Mouse (Mus musculus): ENCODE data around the gene Tmem242.

Tmem242 gene

DNA sequence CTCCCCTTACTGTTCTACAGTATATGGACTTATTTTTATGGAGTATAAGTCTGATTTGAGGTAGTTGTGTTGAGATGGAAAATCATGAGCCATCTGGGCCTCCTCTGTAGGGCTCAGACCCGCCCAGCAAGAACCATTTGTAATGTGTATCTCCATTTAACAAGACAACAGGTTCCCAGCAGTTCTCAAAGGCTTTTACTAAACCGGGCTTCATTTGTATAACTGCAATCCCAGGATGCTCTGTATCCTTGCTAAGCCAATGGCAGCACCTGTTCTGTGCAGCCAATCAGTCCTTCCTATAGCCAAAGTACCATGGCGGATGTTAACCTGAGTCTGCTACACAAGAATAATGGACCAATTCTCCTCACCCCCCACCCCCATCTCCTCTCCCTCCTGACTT, 23.5 kb downstream of the Tmem242 start:
- DNase-seq (ENCODE audit: low spot score), result no peak

DNA sequence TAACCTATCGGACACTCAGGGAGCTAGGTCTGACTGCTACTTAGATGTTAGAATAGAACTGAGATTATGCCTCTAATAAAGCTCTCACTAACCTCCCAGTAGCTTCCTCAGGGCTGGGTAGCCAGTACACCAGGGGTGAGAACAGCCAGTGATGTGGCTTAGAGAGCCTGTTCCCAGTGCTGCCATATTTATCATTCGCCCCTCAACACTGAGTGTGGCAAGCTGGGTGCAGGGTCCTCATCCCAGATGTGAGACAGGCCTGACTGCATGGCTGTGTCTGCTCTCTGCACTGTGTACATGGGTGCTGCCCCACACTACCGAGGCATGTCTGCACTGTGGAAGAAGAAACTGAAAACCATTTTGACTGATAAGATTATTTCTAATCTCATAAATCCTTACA, 26.0 kb downstream of the Tmem242 start:
- no peak for DNase-seq (ENCODE audit: low spot score)

DNA sequence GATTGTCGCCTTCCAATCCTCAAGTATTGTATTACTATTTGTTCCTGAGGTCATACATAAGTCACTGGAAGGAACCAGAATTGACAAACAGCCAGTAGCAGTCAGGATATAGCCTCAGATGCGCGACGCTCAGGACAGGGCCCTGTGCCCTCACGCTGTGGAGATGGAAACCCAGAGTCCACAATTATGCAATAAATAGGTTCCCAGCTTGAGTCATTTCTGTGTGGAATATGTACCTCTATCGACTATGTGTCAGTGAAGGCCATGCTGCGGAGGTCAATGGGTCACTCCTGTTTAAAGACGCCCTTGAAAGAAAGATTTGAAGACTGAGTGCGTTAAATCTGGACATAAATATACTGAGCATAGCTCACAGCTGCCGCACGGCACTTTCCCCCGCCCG, 26.7 kb downstream of the Tmem242 start:
- no peak for DNase-seq (ENCODE audit: low spot score)

DNA sequence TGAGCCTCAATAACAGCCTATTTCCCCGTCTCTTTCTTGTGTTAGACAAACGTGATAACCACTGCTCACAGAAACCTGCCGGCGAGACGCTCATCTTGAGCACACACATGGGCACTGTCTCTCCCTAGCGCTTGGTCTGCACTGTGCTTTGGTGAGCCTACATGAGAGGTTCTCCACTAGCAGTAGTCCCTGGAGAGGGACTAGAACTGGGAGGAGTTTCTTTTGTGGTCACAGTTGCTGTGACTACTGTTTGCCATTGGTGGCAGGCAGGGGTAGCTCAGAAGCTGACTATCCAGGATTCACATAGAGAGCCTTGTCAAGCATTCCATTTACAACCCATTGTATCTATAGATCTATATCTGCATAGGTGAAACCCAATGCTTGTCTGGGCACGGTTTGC, 27.3 kb downstream of the Tmem242 start:
- DNase-seq (ENCODE audit: low spot score), result no peak

DNA sequence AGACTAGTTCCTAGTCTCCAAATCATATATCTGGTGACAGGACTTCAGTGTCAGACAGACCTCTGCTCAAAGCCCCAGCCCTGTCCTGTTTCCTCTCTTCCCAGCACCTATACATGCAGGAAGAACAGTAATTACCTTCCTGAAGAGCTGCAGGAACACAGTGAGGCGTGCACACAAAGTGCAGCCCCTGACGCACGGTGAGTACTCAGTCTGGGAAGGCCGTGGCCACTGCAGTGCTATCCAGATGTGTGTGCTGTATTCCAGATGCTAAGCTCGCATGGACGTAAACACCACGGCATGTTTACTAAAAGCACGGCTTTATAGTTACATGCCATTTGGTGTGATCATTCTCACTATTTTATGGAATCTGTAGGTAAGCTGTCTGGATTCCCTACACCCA, 27.8 kb downstream of the Tmem242 start:
- no peak for DNase-seq (ENCODE audit: low spot score)

DNA sequence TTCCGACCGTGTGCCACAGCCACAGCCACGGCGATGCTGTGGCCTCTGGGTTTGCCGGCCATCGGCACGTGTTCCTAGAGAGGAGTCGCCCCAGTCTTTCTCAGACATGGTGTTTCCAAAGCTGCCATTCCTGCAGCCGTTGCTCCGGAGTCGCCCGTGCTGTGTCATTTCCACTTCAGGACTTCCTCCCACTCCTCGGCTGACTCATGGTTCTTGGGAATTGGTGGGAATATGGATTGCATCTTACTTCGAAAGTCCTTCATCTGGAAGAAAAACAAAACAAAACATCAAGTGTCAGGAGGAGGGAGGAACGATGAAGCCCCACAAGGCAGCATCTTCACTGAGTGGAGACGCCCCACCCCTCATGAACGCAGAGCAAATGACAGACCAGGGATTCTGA, 28.9 kb downstream of the Tmem242 start:
- DNase-seq (ENCODE audit: low spot score), result no peak

DNA sequence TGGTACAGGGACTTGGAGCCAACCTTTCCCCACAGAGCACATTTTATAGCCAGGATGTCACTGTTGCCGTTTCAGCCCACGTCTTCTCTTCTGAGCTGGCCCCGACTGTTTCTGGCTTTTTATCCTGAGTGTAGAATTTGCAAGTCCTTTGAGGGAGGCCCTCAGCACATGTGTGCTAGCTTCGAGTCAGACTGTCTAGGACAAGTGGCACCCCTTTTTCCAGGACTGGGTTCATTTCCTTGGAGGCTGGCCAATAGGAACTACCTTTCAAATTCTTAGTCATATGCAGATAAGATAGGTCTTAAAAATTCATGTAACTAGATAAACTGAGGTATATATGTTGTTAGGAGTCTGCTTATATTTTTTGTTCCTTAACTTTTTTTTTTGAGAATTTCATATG, 29.7 kb downstream of the Tmem242 start:
- DNase-seq (ENCODE audit: low spot score), result no peak

DNA sequence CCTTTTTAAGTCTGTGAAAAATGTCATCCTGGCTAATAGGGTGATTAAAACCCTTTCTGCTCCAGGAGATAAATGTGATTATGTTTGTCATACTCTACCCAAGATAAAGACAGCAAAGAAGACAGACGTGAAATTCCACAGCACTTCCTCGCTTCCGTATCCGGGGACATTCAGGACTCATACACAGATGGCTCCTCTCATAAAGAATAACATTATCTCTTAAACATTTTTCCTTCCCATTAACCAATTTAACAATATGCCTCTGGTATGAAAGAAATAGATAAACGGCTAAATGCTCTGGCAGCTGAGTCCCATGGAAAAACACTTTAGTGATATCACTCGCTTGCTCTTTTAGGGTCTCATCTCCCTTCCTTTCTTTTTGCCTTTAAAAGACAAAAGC, 33.0 kb downstream of the Tmem242 start:
- no peak for DNase-seq (ENCODE audit: low spot score)

DNA sequence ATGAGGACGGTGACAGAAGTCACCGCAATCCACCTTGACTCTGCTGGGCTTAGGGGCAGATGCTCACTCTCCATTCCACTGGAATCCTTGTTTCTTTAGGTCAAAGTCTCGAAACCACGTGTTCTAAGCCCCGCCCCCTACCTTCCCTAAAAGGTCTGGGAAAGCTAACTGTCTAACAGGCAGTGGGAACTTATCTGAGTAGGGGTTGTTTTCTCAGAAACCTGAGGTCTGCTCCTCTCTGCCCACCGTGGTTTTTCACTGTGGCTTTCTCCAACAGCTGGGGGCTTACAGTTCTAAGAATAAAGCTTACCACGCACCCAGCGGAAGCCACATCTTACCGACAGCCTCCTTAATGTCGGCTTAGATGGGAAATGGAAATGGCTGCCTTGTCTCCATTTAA, 33.5 kb downstream of the Tmem242 start:
- peak; percentile 44 for DNase-seq (ENCODE audit: low spot score)

DNA sequence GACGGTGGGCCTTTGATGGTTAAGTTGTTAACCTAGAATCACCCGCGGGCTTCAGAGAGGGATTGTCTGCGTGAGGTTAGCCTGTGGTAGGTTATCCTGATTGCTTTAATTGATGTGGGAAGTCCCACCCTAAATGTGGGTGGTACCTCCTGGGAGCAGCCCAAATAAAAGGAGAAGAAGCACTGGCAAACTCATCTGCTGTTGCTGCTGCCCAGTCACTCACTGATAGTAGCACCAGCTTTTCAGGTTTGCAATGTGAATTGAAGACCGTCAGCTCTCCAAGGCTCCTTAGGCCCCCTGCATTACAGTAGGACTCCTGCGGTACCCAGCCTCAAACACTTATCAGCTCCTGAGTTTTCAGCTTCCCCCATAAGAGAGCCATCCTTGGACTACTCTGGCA, 36.2 kb downstream of the Tmem242 start:
- no peak for DNase-seq (ENCODE audit: low spot score)

DNA sequence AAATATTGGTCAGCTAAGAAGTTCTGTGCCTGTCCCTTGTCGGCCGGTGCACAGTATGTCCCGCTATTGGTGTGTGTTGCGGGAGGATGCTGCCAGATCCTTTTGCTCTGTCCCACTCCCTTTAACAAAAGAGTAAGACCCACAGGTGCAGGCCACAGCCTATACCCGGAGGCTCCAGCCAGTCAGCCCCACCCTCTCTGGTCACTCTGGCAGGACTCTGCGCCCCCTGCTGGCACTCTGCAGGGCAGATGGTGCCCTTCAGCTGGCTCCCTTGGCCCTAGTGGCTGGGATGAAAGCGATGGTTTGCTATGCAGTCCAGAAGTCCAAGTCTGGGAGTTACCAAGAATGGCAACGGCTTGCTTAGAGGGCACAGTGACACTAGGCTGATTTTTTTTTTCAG, 37.4 kb downstream of the Tmem242 start:
- peak; percentile 10 for DNase-seq (ENCODE audit: low spot score)

DNA sequence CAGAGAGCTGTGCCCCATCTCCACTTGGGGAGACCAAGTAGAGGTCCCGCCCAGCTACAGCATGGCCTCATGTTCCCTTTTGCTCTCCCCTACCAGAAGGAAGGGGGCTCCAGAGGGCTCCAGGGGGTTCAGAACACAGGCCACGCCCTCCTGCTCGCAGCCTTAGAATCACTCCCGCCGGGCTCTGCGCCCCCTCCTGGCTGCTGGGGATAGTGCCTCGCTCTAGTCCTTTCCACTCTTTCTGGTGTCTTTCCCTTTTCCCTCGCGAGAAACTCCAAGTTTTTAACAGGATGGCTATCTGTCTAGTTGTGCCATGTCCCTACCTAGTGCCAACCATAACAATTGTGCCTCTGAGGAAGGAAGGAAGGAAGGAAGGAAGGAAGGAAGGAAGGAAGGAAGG, 38.0 kb downstream of the Tmem242 start:
- peak; percentile 44 for DNase-seq (ENCODE audit: low spot score)

DNA sequence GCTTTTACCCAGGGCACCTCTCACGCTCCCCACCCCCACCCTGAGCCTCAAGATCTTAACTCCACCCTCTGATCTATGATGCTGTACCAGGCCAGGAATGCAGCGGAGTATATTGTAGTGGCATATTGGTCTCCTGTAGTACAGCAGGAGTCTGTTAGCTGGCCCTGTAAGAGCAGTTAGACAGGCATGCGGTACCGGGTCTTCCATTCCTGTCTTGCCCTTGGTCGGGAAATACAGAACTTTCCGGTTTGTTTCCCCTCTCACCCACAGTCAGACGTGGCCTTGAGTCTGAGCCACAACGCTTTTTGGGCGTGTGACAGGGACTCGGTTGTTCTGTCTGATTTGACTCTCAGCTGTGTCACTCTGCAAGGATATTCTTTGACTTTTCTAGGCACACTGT, 38.8 kb downstream of the Tmem242 start:
- DNase-seq (ENCODE audit: low spot score), result no peak

DNA sequence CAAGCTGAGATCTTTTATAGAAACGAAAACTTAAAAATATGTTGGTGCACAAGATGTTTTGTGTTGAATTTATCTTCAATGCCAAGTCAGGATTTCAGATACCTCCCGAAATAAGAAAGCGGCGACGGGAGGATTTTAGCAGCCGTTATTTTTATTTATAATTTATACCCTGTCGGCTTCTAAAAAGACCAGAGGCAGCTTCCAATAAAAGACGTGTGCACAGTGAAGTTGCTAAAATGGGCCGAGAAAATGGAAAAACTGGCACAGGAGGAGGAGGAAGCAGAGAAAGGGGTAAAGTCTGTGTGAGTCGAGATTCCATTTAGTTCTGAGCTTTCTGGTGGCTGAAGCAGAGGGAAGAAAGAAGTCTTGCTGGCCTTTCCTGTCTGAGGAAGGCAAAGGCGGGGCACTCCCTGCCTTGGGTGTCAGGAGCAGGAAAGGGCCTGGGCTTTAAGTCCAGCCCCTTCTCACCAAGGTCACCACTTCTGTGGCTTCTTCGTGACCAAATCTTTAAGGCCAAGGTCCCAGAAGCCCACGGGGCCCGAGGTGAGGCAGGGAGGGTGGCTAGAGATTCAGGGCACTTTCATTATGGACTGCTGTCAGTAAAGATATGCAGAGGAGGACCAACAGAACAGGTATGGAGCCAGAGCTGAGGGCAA, 39.5 kb downstream of the Tmem242 start:
- DNase-seq (ENCODE audit: low spot score), result no peak

DNA sequence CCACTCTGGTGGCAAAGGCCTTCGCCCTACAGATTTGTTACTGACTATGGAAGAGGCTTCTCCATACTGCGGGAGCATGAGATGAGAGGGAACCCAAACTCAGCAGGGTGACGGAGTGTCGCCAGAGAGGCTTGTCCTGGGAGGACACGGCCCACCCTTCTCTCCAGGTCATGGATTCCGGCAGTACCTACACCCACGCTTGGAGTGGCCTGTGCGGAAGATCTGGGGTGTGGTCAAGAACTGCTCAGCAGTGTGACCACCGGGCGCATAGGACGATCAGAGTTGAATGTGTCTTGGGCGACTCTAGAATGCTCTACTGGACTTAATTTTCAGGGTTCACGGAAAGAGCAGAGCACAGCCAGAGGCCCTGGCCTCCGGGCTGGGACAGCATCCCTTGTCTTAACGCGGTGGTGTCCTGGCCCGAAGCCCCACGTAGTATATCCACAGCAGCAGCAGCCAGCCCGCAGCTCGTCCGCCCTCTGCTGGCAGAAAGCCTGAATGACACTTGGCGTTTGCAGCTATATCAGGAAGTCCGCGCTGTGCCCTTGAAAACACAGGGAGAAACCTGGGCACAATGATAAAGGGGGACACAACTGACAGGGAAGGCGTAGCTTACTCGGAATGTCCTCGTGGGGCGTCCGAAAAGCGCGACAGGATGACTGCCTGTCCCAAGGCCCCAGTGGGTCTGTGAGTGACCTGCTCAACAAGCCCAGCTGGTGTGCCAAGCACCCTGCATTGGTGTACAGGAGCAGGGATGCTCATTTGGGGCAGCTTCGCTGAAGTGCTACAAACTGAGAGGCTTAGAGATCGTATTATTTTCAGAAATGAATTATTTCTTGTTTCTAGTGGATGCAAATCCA, 42.7 kb downstream of the Tmem242 start:
- DNase-seq (ENCODE audit: low spot score), result peak; percentile 61

DNA sequence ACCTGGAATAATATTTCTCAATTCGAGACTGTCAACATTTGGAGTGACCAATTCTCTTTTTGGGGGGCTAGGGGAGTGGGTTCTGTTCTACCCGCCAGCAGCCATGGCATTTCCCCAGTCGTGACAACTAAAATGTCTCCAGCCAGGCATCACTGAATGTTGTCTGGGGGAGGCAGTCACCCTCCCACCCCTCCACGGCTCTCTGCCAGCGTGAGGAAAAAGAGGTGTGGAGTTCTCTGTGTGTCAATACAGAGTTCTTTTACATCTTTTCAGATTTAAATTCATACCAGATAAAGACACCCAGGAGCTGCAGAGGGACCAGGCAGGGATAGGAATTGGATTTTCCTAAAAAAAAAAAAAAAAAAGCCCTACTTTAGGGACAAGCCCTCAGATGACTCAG, 43.8 kb downstream of the Tmem242 start:
- DNase-seq (ENCODE audit: low spot score), result no peak

DNA sequence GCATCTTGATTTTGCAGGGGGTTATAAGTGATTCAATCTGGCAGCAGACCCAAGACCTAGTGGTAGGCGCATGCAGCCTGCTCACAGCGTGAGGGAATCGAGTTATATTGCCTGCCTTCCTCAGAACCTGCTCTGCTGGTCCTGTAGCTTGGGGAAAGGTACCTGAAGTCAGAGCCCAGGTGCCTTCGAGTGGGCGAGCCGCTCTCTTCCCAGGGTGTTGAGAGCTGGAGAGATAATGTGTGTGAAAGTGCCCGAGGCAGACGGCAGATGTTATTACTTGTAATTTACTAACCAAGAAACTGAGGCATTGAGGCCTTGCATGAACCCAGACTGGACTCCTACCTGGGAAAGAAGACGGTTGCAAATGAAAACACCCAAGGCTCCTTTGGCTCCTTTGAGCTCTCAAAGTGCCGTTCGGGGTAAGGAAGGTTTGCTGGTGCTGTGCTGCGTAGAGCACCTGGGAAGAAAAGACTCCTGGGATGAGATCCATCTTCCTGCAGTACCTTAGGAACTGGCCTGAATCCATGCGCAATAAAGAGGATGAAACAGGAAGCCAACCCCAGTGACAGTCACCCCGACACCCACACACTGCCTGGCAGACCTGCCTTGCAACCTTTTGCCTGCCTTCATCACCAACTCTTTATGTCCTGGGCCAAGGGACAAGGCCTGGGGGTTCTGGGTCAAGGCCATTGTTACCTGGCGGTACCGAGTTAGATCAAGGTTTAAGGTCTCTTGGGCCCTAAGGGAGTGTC, 44.4 kb downstream of the Tmem242 start:
- DNase-seq (ENCODE audit: low spot score), result no peak

DNA sequence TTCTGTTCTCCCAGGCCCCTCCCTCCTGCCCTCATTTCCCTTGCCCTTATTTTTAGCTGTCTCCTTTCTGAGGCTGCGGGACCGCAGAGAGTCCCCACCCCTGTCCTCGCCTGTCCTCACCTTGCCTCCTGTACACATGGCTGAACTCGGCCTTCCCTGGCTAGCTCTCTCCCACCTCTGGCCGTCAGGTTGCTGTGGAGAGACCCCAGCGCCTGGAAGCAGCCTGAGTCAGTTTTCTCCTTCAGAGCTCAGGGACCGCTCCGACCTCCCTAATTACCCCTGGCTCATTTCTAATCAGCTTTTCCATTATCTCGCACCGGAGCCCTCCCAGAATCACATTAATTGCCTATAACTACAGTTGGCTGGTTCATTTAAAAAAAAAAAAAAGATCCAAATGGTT, 49.4 kb downstream of the Tmem242 start:
- no peak for DNase-seq (ENCODE audit: low spot score)

DNA sequence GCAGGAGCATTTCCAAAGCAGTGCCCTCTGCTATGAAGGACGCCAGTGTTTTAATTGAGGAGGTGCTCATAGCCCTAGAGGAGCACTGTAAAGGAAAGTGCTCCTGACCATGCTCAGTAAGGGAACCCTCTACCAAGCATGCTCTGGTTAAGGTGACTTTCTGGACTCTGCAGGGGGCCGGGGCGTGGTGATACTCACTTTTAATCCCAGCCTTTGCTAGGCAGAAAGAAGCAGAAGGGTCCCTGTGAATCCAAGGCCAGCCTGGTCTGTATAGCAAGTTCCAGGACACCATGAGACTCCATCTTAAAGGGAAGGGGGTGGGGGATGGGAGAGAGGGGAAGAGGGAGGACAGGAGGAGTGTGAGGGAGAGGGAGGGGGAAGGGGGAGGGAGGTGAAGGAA, 51.7 kb downstream of the Tmem242 start:
- no peak for DNase-seq (ENCODE audit: low spot score)

DNA sequence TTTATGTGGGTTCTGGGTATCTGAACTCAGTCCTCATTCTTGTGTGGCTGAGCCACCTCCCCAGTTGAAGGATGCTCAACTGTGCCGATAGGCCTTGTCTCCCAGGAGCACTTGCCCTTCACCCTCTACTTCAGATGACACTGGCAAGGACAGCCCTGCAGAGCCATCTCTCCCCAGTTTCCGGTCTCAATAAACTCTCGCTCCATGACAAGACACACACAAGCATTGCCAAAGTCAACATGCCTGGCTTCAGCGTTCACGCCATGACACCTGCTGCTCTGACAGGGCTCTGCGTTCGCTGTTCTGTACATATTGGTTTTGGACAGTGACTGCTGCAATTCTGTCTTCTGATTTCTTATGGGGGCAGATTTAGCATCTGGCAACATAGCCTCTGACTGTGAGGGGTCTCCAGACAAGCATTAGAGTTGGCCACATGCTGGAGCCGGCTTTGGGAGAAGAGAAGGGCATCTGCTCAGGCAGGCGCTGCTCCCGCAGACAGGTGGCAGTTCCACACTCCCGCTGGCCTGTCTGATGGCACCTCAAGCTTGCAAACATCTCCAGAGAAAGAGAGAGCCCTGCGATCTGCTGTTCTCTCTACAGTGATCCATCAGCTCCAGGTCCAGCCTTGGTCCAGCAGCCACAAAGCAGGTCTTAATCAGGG, 53.0 kb downstream of the Tmem242 start:
- no peak for DNase-seq (ENCODE audit: low spot score)

DNA sequence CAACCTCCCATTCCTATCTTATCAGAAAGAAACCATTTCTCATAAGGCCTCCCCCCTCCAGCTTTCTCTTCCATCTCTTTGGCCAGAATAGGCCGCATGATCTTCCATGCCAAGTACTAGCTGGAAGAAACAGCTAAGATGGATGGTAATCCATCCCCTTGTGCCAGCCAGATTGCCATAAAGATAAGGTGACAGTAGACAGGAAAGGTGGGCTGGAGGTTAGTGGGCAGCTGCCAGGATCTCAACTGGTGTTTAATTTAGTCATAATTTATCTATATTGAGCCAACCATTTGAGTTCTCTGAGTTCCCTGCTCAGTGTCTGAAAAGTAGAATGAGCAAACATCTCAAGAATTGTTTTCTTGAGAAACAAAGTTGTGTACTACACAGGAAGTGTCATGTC, 54.4 kb downstream of the Tmem242 start:
- DNase-seq (ENCODE audit: low spot score), result no peak

DNA sequence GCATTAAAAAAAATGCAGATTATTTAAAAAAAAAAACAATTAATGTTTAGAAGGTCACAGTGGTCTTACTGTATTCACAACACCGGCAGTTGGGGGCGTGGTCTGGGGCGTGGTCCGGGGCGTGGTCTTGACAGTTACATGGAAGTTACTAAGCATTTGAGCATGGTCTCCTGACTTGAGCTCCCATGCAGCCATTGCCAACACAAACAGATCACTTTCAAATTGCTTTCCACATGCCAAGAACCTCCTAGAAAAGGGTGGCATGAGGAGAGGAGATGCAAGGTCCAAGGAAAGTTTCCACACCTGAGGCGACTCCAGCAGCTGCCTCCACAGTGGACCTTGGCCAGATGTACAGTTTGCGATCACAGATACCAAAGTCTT, 62.1 kb downstream of the Tmem242 start:
- DNase-seq (ENCODE audit: low spot score), result no peak

Data from T-cell, adult 2 months (primary cell).